Mouse (Mus musculus) hindbrain, postnatal 0 days (tissue): ENCODE measurements around the gene Wnt6. TPM values are rescaled to one million over a fixed set of nuclear protein-coding genes. Genes with fewer than 3 reads are reported as not detected.
A peak's percentile ranks its signal among the peaks of the same experiment; 100 is the strongest.

Experiments
- ATAC-seq: fragments of 200-750 bp; cut with Nextera tagmentation; 2 replicates; pipeline ENCODE4 v1.8.0; 2017; ENCODE audit warnings: mild to moderate bottlenecking, moderate TSS enrichment, moderate library complexity
- DNase-seq: peaks from one replicate; pipeline ENCODE4 v3.0.0-alpha.2; 2015; ENCODE audit warnings: low spot score
- H3K27ac ChIP-seq: fragments of 300-500 bp; sonication (generic); 2 replicates; pipeline ENCODE4 v1.5.1; 2014; ENCODE audit warnings: mild to moderate bottlenecking
- H3K27me3 ChIP-seq: fragments of 300-500 bp; sonication (generic); 2 replicates; pipeline ENCODE4 v1.6.1; 2014; ENCODE audit warnings: low read length, mixed read lengths; ENCODE audit not compliant: insufficient read depth
- H3K36me3 ChIP-seq: fragments of 300-500 bp; sonication (generic); 2 replicates; pipeline ENCODE4 v1.6.1; 2014; ENCODE audit warnings: low read length, mixed read lengths; ENCODE audit not compliant: insufficient read depth
- H3K4me1 ChIP-seq: fragments of 300-500 bp; sonication (generic); 2 replicates; pipeline ENCODE4 v1.6.1; 2014; ENCODE audit warnings: antibody characterized with exemption, low read length, mixed read lengths; ENCODE audit not compliant: insufficient read depth
- H3K4me2 ChIP-seq: fragments of 300-500 bp; sonication (generic); 2 replicates; pipeline ENCODE4 v1.6.1; 2014; ENCODE audit warnings: low read depth, mild to moderate bottlenecking, low read length, moderate library complexity, mixed read lengths
- H3K4me3 ChIP-seq: fragments of 300-500 bp; sonication (generic); 2 replicates; pipeline ENCODE4 v1.5.1; 2014; ENCODE audit warnings: low read length
- H3K9ac ChIP-seq: fragments of 300-500 bp; sonication (generic); replicated peaks from 2 replicates; pipeline ENCODE4 v1.6.1; 2014; ENCODE audit warnings: mild to moderate bottlenecking, low read length, moderate library complexity, mixed read lengths
- H3K9me3 ChIP-seq: fragments of 300-500 bp; sonication (generic); 2 replicates; pipeline ENCODE4 v1.6.1; 2016; ENCODE audit warnings: low read length, mixed read lengths
- CTCF ChIP-seq: IDR thresholded peaks from 2 replicates; pipeline ENCODE4 v1.5.1; 2016; ENCODE audit warnings: antibody characterized with exemption, control low read depth, low read depth
- WGBS: fragments of 180-500 bp; shearing (Covaris S2); extraction: QIAGEN DNeasy Blood & Tissue Kit; methylation state at CpG from one replicate; pipeline ENCODE4 v1.1.7; 2014; 5-methylcytosine and 5-hydroxymethylcytosine counted together
- polyA plus RNA-seq: library from polyadenylated mRNA; unstranded; fragments of >200 nt; fragmentation: Nextera tagmentation; extraction: Ambion mirVana; gene quantifications from 2 replicates; pipeline ENCODE4 v1.2.1, GENCODE M21; 2015
- total RNA-seq: library from RNA; depleted of rRNA; stranded (reverse); fragments of >200 nt; gene quantifications from 2 replicates; pipeline ENCODE4 v1.2.3, GENCODE M21; 2014

The Wnt6 gene
- total and polyA plus RNA-seq, 2 experiments from 2014 or later, result 7.4 to 11.2 TPM

DNA sequence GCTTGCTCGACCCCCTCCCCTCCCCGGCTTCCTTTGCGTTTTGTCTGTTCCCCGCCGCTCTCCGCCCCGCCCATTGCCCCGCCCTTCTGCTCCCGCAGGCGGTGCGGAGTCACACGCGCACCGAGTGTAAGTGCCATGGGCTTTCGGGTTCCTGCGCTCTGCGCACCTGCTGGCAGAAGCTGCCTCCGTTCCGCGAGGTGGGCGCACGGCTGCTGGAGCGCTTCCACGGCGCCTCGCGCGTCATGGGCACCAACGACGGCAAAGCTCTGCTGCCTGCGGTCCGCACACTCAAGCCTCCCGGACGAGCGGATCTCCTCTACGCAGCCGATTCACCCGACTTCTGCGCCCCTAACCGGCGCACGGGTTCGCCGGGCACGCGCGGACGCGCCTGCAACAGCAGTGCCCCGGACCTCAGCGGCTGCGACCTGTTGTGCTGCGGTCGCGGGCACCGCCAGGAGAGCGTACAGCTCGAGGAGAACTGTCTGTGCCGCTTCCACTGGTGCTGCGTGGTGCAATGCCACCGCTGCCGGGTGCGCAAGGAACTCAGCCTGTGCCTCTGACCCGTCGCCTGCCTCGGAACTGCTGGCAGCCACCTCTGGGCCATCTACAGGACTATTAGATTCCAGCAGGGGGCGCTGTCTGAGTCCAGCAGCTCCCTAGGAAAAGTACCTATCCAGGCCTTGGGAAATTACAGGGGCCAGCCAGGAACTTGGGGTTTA is 12.5 kb downstream of the Wnt6 start:
- TF ChIP-seq CTCF, result peak; percentile 68
- Histone ChIP-seq H3K9me3 (no peaks in the 10 kb centered on the region), H3K4me2 (peak overlapping the region; percentile 66), H3K4me1 (peaks cover 10% of the 10 kb centered on the region; the same call in 1 of the 2 replicates), H3K9ac (0 out of 2 replicates have a peak overlapping the region, but pooled peaks have one; percentile 6), H3K4me3 (peak overlapping the region; percentile 41), H3K27me3 (peaks cover 59% of the 10 kb centered on the region), H3K36me3 (no peaks in the 10 kb centered on the region), H3K27ac (no peak overlapping the region)
- 2% methylated on average over 67 of the region's 67 CpGs for WGBS
- DNase-seq (peak; percentile 76), ATAC-seq (peak; percentile 31; the same call in 1 of the 2 replicates)

DNA sequence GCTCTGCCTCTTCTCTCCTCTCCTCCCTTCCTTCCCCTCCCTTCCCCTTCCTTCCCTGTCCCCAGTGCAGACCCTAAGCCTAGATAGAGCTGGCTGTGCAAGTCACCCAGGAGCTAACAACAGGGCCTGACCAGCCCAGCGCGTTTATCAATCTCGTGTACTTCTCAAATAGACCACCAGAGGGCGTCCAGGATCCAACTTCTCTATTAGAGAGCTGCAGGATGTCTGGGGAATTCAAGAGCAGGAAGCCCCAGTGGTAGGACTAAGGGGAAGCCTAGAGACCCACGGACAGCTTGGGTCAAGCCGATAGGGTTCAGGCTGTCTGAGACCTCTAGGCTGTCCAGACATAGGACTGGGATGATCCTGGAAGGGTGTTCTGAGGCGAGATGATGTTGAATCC is 16.2 kb downstream of the Wnt6 start:
- no peak overlapping the region for H3K4me3 ChIP-seq
- no peak overlapping the region for H3K9ac ChIP-seq
- peaks cover 14% of the 10 kb centered on the region for H3K4me1 ChIP-seq
- no peaks in the 10 kb centered on the region for H3K36me3 ChIP-seq
- TF ChIP-seq CTCF, result peak; percentile 90
- ATAC-seq (peak; percentile 41; the same call in 1 of the 2 replicates), DNase-seq (peak; percentile 90)
- H3K9me3 ChIP-seq, result no peaks in the 10 kb centered on the region
- peaks cover 67% of the 10 kb centered on the region for H3K27me3 ChIP-seq
- H3K27ac ChIP-seq, result no peak overlapping the region
- H3K4me2 ChIP-seq, result no peak overlapping the region
- 4% methylated on average over 7 of the region's 7 CpGs for WGBS

DNA sequence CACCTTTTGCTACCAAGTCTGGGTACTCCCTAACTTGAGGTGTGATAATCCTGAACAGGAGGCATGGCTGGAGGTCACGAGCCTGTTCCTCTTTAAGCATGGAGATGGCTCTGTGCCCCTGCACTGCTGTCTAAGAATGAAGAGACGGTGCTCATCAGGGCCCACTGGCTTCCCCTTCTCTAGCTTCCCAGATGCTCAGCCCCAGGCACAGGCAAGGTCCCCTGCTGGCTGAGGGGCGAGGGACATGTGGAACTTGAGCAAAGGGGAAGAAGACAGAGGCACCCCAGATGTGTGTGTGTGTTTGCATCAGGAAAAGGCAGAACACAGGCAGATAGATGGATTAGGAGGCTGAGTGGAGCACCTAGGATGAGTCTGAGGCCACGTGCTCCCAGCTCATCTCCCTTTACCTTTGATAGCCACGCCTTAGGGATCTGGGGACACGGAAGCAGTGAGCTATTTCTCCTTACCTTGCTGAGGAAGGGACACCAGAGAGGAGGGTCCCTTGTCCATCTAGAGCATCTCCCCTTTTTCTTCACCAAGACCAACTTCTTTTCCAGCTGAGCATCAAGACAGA is 17.0 kb downstream of the Wnt6 start:
- H3K4me2 ChIP-seq, result no peak overlapping the region
- H3K27ac ChIP-seq, result no peak overlapping the region
- no peaks in the 10 kb centered on the region for H3K36me3 ChIP-seq
- no peak for ATAC-seq
- H3K4me3 ChIP-seq, result no peak overlapping the region
- H3K27me3 ChIP-seq, result peaks cover 58% of the 10 kb centered on the region
- no peak for DNase-seq
- no peak overlapping the region for H3K9ac ChIP-seq
- WGBS, result 19% methylated on average over 6 of the region's 6 CpGs
- peaks cover 12% of the 10 kb centered on the region for H3K4me1 ChIP-seq
- TF ChIP-seq CTCF, result 0 out of 2 replicates have a peak, but pooled peaks have one; percentile 5
- no peaks in the 10 kb centered on the region for H3K9me3 ChIP-seq

DNA sequence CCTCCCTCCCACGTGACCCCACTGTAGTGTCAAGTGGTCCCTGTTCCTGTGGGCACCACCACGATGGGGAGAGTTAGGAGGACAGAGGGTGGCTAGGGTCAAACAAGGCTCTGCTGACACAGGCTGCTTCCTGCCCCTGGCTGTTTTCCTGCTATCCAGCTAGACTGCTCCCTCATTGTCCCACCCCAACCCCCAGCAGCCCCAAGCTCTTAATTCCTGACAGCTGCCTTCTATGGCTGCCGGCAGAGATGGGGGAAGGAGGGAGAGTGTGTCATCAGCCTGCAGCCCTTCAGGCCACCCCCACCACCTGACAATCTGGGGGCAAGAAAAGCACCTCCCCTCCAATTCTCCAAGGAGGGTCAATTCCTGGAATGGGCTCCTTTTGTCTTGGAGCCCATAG is 18.4 kb downstream of the Wnt6 start:
- H3K36me3 ChIP-seq, result no peaks in the 10 kb centered on the region
- no peaks in the 10 kb centered on the region for H3K9me3 ChIP-seq
- 14% methylated on average over 3 of the region's 3 CpGs for WGBS
- H3K27me3 ChIP-seq, result peaks cover 48% of the 10 kb centered on the region
- peaks cover 20% of the 10 kb centered on the region for H3K4me1 ChIP-seq
- H3K4me2 ChIP-seq, result no peak overlapping the region
- H3K27ac ChIP-seq, result no peak overlapping the region
- DNase-seq (no peak), ATAC-seq (no peak)
- no peak for TF ChIP-seq CTCF
- no peak overlapping the region for H3K9ac ChIP-seq
- H3K4me3 ChIP-seq, result no peak overlapping the region

DNA sequence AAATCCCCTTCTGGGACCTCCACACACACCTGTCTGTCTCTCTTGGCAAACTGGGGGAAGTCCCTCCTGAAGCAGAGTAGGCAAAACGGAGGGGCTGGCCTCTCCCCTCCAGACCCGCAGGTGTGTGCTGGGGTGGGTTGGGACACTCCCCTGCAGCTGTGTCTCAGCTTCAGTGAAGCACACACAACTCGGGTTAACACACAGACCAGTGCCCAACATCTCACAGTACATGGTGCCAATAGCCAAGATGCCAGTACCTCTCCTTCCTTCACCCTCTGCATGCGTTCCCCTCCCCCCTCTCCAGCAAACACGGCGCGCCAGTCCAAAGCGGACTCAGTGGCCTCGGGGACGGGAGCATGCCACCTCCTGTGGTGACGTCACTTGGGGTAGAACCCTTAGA is 19.6 kb downstream of the Wnt6 start, which contains the start of gene Wnt10a:
Gene Wnt10a (plus strand): TSS at position 268 of the 400 bp plus-strand sequence.
- DNase-seq (no peak), ATAC-seq (peak; percentile 22)
- Histone ChIP-seq H3K36me3 (no peaks in the 10 kb centered on the region), H3K9ac (peak within 1 kb of the TSS; percentile 33; the same call in 1 of the 2 replicates), H3K27ac (no peak within 1 kb of the TSS), H3K4me1 (peaks cover 20% of the 10 kb centered on the region), H3K4me2 (peak within 1 kb of the TSS; percentile 64), H3K4me3 (peak within 1 kb of the TSS; percentile 29), H3K9me3 (no peaks in the 10 kb centered on the region), H3K27me3 (peaks cover 40% of the 10 kb centered on the region)
- 2% methylated on average over 11 of the region's 11 CpGs for WGBS
- no peak for TF ChIP-seq CTCF

DNA sequence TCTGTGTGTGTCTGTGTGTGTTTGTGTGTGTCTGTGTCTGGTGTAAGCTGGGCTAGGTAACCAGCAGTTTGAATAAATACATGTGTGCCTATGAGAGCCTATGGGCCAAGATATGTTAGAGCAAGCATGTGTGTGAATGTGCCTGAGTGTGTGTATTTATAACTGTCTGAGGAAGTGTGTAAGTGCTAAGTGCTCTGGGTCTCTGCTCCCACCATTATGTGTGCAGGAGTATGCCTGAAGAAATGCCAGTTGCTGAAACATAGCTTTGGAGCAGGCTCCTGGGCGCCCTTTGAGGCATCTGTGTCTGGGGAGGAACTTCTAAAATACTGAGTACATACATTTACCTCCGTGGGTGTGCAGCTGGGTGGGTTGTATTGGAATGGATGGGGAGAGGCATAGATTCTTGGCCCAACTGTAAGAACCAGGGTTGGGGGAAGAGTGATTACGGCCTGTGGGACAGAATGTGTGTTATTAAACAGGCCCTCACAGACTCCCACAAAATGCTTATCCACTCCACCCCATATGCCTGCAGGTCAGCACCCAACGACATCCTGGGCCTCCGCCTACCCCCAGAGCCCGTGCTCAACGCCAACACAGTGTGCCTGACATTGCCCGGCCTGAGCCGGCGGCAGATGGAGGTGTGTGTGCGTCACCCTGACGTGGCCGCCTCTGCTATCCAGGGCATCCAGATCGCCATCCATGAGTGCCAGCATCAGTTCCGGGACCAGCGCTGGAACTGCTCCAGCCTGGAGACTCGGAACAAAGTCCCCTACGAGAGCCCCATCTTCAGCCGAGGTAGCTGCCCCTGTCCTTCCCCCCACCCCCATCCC is 21.4 kb downstream of the Wnt6 start:
- DNase-seq (no peak), ATAC-seq (no peak)
- no peak for TF ChIP-seq CTCF
- H3K36me3 ChIP-seq, result no peaks in the 10 kb centered on the region
- H3K27ac ChIP-seq, result no peak overlapping the region
- no peak overlapping the region for H3K4me2 ChIP-seq
- no peaks in the 10 kb centered on the region for H3K9me3 ChIP-seq
- no peak overlapping the region for H3K9ac ChIP-seq
- no peak overlapping the region for H3K4me3 ChIP-seq
- peaks cover 31% of the 10 kb centered on the region for H3K27me3 ChIP-seq
- H3K4me1 ChIP-seq, result peaks cover 20% of the 10 kb centered on the region
- 24% methylated on average over 19 of the region's 19 CpGs for WGBS
